Mouse (Mus musculus): ENCODE measurements around the gene Gpr68. TPM values are rescaled to one million over a fixed set of nuclear protein-coding genes. Genes with fewer than 3 reads are reported as not detected.

Gene Gpr68
- polyA plus RNA-seq, 1 experiment = 1.2 TPM

DNA sequence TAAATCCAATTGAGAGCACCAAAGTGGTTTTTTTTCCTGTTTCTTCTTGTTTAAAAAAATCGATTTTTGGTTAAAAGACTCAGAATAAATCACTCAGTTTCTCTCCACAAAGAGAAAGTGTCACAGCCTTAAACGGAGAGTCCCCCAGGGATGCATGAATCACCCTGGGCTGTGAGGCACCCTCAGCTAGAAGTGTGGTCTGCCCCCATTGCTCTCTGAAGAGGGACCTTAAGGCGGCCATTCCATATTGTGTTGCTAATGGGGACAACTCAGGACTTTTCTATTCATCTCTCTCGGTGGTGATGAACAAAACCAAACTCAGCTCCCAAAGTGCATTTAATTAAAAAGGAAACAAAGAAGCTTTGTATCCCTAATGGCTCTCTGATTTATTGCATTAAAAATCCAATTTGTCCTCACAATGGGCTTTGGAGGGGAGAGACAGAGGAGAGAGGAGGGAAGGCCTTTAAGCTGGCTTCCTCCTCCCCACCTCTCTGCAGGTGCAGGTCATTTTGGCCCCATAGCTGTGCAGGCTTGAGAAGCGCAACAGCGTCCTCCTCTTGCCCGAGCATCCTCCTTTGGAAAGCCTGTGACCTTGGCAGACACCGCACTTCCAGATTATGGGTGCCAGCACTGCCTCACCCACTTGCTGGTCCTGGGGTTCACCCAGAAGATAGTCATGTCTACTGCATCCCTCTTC lies 76.2 kb downstream of the Gpr68 start:
- no peak for DNase-seq (ENCODE audit: low read depth)

DNA sequence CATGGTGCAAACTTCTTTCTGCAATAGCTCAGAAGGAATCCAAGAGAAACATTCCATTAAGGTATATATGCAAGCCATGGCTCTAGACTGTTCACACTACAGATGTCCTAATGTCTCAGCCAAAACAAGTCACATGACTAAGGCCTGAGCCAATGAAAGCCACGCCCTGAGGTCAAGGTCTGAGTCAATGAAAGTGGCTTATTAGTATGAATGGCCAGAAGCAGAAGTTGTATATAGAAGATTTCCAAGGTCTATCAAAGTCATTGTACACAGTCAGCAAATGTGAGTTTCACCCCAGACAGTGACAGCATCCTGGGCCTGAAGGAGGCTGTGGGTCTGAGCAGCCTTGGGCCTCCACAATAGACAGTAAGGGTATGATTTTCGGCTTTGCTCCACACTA lies 77.0 kb downstream of the Gpr68 start:
- peak; percentile 26 for DNase-seq (ENCODE audit: low read depth)

Other genes starting within 250 kb of the Gpr68 start
- 2.1 and 2.2 TPM in 2 replicates for gene Rps6ka5, start 181.2 kb downstream of the Gpr68 start, polyA plus RNA-seq (2012; rRNA removed)
- 9.2 and 12.0 TPM in 2 replicates for gene Dglucy, start 129.1 kb downstream of the Gpr68 start, polyA plus RNA-seq (2012; rRNA removed)
- gene Ccdc88c, start 120.9 kb upstream of the Gpr68 start, polyA plus RNA-seq (2012; rRNA removed) = 5.8 and 7.9 TPM in 2 replicates
- 8.5 and 10.5 TPM in 2 replicates for gene Ppp4r3a, start 175.5 kb upstream of the Gpr68 start, polyA plus RNA-seq (2012; rRNA removed)